Mouse (Mus musculus) heart, embryonic 16.5 days (tissue): ENCODE results near the gene St8sia2. TPM values are rescaled to one million over a fixed set of nuclear protein-coding genes. Genes with fewer than 3 reads are reported as not detected.

ENCODE experiments used
- ATAC-seq: fragments of 200-750 bp; cut with Nextera tagmentation; replicated peaks from 2 replicates; pipeline ENCODE4 v1.8.0; 2017; ENCODE audit warnings: moderate number of reproducible peaks; ENCODE audit not compliant: insufficient read depth, low FRiP score; ENCODE audit errors: extremely low read depth
- H3K27ac ChIP-seq: fragments of 300-500 bp; sonication (generic); 2 replicates; pipeline ENCODE4 v1.5.1; 2014; ENCODE audit warnings: mild to moderate bottlenecking, low read length, control low read depth, moderate library complexity
- H3K27me3 ChIP-seq: fragments of 300-500 bp; sonication (generic); 2 replicates; pipeline ENCODE4 v1.6.1; 2014; ENCODE audit warnings: low read length, mixed read lengths; ENCODE audit not compliant: control insufficient read depth, insufficient read depth
- H3K36me3 ChIP-seq: fragments of 300-500 bp; sonication (generic); 2 replicates; pipeline ENCODE4 v1.6.1; 2014; ENCODE audit not compliant: control insufficient read depth, insufficient read depth
- H3K4me1 ChIP-seq: fragments of 300-500 bp; sonication (generic); 2 replicates; pipeline ENCODE4 v1.6.1; 2014; ENCODE audit warnings: low read length, mixed read lengths; ENCODE audit not compliant: control insufficient read depth, insufficient read depth
- H3K4me2 ChIP-seq: fragments of 300-500 bp; sonication (generic); 2 replicates; pipeline ENCODE4 v1.6.1; 2014; ENCODE audit warnings: low read depth, mild to moderate bottlenecking, control low read depth, low read length
- H3K4me3 ChIP-seq: fragments of 300-500 bp; sonication (generic); 2 replicates; pipeline ENCODE4 v1.5.1; 2014; ENCODE audit warnings: mild to moderate bottlenecking, control low read depth, low read length
- H3K9ac ChIP-seq: fragments of 300-500 bp; sonication (generic); 2 replicates; pipeline ENCODE4 v1.6.1; 2014; ENCODE audit warnings: low read length, control low read depth
- H3K9me3 ChIP-seq: fragments of 300-500 bp; sonication (generic); replicated peaks from 2 replicates; pipeline ENCODE4 v1.6.1; 2016; ENCODE audit warnings: low read length; ENCODE audit not compliant: control insufficient read depth
- WGBS: fragments of 180-500 bp; shearing (Covaris S2); extraction: QIAGEN DNeasy Blood & Tissue Kit; methylation state at CpG from one replicate; pipeline ENCODE4 v1.1.7; 2014; 5-methylcytosine and 5-hydroxymethylcytosine counted together
- polyA plus RNA-seq: library from polyadenylated mRNA; unstranded; fragments of >200 nt; fragmentation: Nextera tagmentation; extraction: Ambion mirVana; gene quantifications from 2 replicates; pipeline ENCODE4 v1.2.1, GENCODE M21; 2015

St8sia2 gene
- polyA plus RNA-seq, result 1.2 and 1.3 TPM in 2 replicates

DNA sequence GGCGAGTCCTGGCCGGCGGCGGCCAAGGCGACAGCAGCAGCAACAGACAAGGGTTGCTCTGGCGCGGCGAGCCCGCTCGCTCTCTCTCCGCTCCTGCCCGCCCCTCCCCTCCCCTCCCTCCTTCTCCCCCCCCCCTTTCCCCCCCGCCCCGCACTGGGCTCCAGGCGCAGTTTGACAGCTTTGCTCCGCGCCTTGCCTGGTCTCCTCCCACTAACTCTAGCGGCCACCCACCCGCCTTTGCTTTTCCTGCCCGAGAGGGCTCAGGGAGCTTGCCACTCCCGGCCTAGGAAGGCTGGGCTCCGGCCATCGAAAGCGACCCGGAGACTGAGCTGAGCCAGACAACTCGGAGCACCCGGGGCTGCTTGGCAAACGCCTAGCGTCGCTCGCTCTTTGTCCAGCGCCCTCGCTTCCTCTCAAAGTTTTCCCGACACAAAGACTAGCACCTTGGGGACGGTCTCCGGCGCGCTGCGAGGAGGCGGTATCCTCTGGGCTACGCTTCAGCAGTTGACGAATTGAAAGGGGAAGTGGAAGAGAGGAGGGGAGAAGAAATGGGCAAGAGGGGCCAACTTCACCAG, at the start of gene St8sia2:
Gene St8sia2 (minus strand): TSS at position 90 of the 575 bp plus-strand sequence.
- H3K27ac ChIP-seq, result no peak within 1 kb of the TSS
- ATAC-seq, result peak; percentile 86
- under 1% methylated on average over 33 of the region's 42 CpGs for WGBS

DNA sequence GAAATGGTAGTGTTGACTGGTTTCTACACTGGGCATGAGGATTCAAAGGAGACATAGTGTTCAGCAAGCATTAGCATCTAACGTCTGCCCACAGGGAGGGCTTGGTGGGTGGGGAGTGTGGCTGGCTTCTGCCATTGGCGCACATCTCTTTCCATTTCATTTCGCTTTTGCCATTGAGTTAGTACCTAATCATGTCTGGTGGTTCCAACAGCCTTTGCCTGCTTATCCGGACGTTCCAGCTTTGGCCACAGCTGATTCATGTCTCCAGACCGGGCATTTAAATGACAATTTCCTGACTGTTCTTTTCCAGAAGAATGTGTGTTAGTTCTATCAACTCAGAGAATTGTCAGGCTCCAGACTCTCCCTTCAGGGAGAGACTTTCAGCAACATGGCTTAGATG, 47.6 kb upstream of the St8sia2 start:
- Histone ChIP-seq H3K4me3 (no peak overlapping the region), H3K9ac (no peak overlapping the region), H3K27me3 (no peaks in the 10 kb centered on the region), H3K9me3 (no peaks in the 10 kb centered on the region), H3K4me2 (no peak overlapping the region), H3K27ac (no peak overlapping the region), H3K36me3 (no peaks in the 10 kb centered on the region), H3K4me1 (no peaks in the 10 kb centered on the region)
- 77% methylated on average over 6 of the region's 6 CpGs for WGBS
- ATAC-seq, result no peak

More for the DNA sequence above, at the start of gene St8sia2:
- Histone ChIP-seq H3K27me3 (peaks cover 40% of the 10 kb centered on the region), H3K4me3 (peak within 1 kb of the TSS; percentile 77), H3K9ac (peak within 1 kb of the TSS; percentile 75), H3K4me2 (peak within 1 kb of the TSS; percentile 97), H3K4me1 (peaks cover 8% of the 10 kb centered on the region; the same call in 1 of the 2 replicates), H3K9me3 (no peaks in the 10 kb centered on the region), H3K36me3 (no peaks in the 10 kb centered on the region)

DNA sequence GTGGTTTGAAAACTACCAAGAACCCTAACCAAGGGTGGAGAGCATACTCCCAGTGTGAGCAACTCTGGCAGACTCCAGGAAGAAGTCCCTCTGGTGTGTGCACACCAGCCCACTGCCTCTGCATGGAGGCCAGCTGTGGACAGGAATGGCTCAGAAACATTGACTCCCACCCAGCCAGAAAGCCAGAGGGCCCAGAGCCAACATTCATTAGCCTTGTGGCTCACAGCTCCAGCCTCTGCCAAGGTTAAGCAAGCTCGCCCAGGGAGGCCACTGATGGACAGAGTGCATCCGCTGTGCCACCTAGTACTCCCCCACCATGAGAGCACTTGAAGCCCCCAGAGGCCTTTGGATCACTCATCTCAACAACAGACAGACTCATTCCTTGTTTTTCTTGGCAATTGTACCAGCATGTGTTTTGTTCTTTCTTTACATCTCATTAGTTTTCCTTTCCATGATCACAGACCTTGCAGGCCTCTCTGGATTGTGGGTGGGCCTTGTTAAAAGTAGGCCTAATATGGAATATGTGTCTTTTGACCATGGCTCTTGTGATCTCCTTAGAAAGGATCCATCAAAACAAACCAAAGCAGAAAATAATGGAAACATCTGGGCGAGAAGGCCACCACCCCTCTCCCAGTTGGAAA, 46.9 kb upstream of the St8sia2 start:
- ATAC-seq, result no peak
- Histone ChIP-seq H3K27me3 (no peaks in the 10 kb centered on the region), H3K9me3 (no peaks in the 10 kb centered on the region), H3K4me1 (no peaks in the 10 kb centered on the region), H3K4me3 (no peak overlapping the region), H3K27ac (no peak overlapping the region), H3K36me3 (no peaks in the 10 kb centered on the region), H3K9ac (no peak overlapping the region), H3K4me2 (no peak overlapping the region)
- WGBS, result 72% methylated on average over 3 of the region's 3 CpGs

DNA sequence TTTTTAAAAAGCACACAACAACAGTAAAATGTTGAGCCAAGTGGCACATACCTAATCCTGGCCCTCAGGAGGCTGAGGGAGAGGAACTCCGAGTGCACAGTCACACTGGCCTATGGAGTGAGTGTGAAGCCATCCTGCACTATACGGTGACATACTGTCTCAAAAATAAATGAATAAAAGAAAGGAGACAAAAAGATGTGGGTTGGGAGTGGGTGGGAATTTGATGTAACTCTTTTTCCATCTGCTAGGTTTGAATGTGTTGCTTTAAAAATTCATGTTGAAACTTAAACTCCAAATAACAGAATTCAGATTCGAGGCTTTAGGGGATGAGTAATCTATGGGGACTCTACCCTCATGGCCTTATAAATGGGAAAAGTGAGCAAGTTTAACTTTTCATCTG, 46.2 kb upstream of the St8sia2 start:
- Histone ChIP-seq H3K9me3 (no peaks in the 10 kb centered on the region), H3K4me2 (no peak overlapping the region), H3K27ac (no peak overlapping the region), H3K4me3 (no peak overlapping the region), H3K4me1 (no peaks in the 10 kb centered on the region), H3K27me3 (no peaks in the 10 kb centered on the region), H3K9ac (no peak overlapping the region), H3K36me3 (no peaks in the 10 kb centered on the region)
- WGBS, result 72% methylated on average over 3 of the region's 3 CpGs
- ATAC-seq, result no peak

DNA sequence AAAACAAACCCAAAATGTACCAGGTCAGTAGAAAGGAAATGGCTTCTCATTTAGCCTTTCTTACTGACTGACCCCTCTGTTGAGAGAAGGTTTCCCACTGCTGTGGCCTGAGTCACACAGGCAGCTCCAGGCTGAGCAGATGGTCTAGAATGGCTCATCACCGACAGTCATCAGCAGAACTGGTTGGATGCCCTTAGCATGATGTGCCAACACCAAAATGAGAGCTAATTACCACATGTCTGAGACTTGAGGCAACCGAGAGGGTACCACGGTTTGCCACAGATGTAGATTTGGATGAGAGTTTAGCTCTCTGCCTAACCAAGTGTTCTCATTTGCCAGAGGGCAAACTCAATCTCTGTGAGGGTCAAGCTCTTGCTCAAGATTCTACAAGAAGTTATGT, 42.3 kb upstream of the St8sia2 start:
- Histone ChIP-seq H3K36me3 (no peaks in the 10 kb centered on the region), H3K9me3 (no peaks in the 10 kb centered on the region), H3K27me3 (no peaks in the 10 kb centered on the region), H3K4me2 (no peak overlapping the region), H3K9ac (no peak overlapping the region), H3K4me1 (no peaks in the 10 kb centered on the region), H3K4me3 (no peak overlapping the region), H3K27ac (no peak overlapping the region)
- WGBS, result 82% methylated on average over 3 of the region's 3 CpGs
- ATAC-seq, result no peak

DNA sequence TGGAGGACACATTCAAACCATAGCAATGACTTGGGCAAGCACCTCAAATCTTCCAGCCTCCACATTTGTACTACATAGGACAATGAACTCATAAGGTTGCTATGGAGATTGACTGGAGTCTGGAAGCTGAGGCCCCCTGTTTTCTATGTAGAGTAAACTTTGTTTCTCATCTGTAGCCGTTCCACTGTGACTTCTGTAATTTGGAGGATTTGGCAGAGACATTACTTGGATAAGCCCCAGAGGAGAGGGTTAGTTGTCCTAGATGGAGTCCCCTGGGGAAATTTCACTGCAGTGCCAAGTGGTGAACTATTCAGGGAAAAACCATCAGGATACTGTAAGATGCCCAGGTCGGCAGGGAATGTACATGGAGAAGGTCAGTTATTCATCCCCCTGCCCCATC, 34.1 kb upstream of the St8sia2 start:
- no peaks in the 10 kb centered on the region for H3K9me3 ChIP-seq
- no peaks in the 10 kb centered on the region for H3K4me1 ChIP-seq
- 65% methylated on average over 2 of the region's 2 CpGs for WGBS
- H3K27ac ChIP-seq, result no peak overlapping the region
- no peak overlapping the region for H3K4me2 ChIP-seq
- H3K9ac ChIP-seq, result no peak overlapping the region
- no peak for ATAC-seq
- H3K4me3 ChIP-seq, result no peak overlapping the region
- no peaks in the 10 kb centered on the region; the same call in 1 of the 2 replicates for H3K27me3 ChIP-seq
- no peaks in the 10 kb centered on the region for H3K36me3 ChIP-seq

DNA sequence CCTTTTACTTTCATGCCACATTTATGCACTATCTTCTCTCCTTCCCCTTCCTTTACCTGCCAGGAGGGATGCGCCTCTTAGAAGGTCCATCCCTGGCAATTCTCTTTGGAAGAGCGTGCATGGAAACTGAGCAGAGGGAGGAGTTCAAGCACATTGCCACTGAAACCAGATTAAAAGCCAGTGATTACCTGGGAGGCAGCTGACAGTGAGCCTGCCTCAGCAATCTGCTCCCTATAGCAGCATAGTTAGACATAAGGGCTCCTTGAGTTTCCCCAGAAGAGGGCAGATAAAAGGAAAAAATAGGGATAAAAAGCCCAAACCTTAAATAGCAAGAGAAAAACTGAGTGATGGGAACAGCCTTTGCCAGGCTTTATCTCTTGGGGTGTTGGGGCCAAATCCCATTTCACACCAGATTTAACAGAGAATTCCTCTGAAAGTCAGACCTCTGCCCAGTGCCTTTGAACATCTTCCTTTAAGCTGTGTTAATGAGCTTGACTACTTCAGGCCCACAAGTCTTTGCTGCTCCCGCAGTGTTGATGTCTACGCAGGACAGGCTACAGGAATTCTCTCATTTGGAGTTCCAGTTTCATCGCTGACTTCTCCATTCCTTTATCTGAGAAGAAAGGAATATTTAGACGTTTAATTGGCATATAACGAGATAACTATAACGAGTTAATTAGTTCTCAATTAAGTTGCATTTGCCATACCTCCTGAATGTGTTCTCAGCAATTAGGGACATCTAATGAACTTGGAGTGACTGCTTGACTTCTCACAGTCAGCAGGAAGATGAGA, 31.9 kb upstream of the St8sia2 start:
- H3K27ac ChIP-seq, result no peak overlapping the region
- H3K4me2 ChIP-seq, result no peak overlapping the region
- no peak for ATAC-seq
- no peaks in the 10 kb centered on the region for H3K9me3 ChIP-seq
- no peaks in the 10 kb centered on the region for H3K36me3 ChIP-seq
- no peak overlapping the region for H3K9ac ChIP-seq
- H3K27me3 ChIP-seq, result no peaks in the 10 kb centered on the region; the same call in 1 of the 2 replicates
- no peak overlapping the region for H3K4me3 ChIP-seq
- 72% methylated on average over 8 of the region's 8 CpGs for WGBS
- no peaks in the 10 kb centered on the region for H3K4me1 ChIP-seq

DNA sequence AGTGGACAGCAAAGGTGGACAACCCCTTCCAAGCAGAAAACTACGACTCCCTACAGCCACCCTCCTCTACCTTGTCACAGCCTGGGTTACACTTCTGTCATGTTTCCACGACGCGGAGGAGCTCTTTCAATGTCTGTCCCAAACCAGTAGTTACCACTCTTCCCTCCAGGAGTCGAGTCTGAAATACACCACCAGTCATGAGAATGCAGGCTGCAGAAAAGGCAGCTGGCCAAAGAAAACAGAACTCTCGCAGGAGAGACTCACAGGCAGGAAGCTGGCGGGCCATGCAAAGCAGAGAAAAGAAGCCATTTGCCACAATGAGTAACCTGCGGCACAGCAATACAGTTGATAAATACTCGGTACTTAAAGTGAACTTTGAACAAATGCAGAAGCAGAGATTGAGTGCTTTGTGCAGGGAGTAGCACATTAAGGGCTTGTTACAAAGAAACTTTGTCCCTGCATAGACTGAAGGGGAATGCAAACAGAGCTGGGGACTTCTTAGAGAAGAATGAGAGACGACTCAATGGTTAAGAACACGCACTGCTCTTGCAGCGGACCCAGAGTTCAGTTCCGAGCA, 30.2 kb upstream of the St8sia2 start:
- peak; percentile 55; the same call in 1 of the 2 replicates for ATAC-seq
- Histone ChIP-seq H3K4me3 (no peak overlapping the region), H3K9ac (no peak overlapping the region), H3K36me3 (no peaks in the 10 kb centered on the region), H3K27ac (no peak overlapping the region), H3K4me2 (no peak overlapping the region), H3K4me1 (no peaks in the 10 kb centered on the region), H3K27me3 (no peaks in the 10 kb centered on the region; the same call in 1 of the 2 replicates), H3K9me3 (no peaks in the 10 kb centered on the region)
- WGBS, result 49% methylated on average over 13 of the region's 13 CpGs
